Mouse (Mus musculus) layer of hippocampus, adult 9-11 months (tissue): ENCODE data around the gene Mok.

Experiments
- DNase-seq: peaks from one replicate; pipeline ENCODE4 v3.0.0; 2022

Mok gene

DNA sequence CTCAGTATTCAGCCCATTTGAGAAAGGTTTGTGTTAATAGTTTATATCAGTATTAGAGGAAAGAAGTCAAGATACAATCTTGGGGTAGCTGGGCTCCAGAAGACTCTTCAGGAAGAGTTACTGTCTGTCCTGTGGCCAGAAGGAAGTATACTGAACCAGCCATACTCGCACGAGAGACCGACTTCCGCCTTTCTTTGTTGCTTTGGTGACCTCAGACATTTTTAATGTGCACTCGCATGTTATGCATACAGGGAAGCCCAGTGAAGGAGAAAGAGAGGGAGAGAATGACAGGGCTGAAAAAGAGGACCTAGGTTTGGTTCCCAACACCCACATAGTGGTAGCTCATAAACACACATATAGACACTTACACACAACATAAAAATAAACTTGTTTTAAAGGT is 76.2 kb downstream of the Mok start:
- no peak for DNase-seq

DNA sequence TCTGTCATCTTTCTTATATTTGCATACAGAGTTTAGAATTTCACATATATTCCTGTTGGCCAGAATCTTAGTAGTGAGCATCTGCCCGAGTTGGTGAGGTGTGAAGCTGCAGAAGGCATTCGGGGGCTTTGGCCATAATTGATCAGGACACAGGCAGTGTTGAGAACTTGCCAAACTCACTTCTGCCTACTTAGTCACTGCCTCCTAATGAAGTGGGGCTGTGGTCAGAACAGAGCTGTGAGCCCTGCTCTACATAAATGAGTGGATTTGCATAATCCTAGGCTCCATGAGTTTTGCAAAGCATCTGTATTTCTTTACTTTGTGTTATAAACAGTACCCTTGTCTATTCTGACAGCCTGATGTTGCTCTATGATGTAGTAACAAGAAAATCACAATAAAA is 78.4 kb downstream of the Mok start:
- DNase-seq: no peak

DNA sequence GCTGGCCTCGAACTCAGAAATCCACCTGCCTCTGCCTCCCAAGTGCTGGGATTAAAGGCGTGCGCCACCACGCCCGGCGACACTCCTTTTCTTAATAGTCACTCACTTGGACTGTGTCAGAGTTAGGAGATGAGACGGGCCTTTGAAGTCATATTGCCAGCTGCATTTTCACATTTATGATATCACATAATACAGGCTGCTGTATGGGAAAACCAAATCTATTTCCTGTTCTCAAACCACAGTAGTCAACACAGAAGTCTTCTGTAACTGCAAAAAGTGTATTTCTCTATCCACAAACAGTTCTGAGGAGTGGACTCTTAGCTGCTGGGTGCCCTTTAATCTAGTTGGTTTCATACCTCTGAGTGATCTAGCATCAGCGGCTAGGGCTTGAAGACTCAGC is 81.8 kb downstream of the Mok start:
- DNase-seq: no peak
